Mouse (Mus musculus): Measurements from ENCODE around the gene Krtap19-2. TPM values are rescaled to one million over a fixed set of nuclear protein-coding genes. Genes with fewer than 3 reads are reported as not detected.

The Krtap19-2 gene
- polyA plus RNA-seq, 1 experiment = not detected

DNA sequence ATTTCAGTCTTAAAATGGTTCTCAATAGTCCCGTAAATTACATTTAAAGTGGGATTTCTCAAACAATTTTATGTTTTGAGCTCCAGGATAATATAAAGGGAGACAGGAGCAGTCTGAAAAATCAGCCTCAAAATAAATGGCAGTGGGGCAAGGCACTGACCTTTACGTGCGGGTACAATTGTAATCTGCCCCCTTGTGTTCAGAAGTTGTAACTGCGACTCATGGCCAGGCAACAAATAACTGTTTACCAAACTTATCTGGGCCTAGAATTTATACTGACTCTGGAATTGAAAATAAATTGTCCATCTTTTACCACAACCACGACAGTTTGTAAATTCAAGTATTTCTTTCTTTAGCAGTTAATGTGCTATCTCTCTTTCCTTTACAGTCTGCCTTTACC lies 22.6 kb downstream of the Krtap19-2 start:
- Histone ChIP-seq H3K27ac (ENCODE audit: insufficient read depth, low read depth, low read length) (no peak overlapping the region), H3K27me3 (ENCODE audit: control insufficient read depth, insufficient read depth, low read length) (no peaks in the 10 kb centered on the region), H3K36me3 (ENCODE audit: control insufficient read depth, insufficient read depth, low read length) (no peaks in the 10 kb centered on the region), H3K4me1 (ENCODE audit: control insufficient read depth, insufficient read depth, insufficient read length, low read length) (no peaks in the 10 kb centered on the region), H3K4me3 (ENCODE audit: low read depth, low read length) (no peak overlapping the region)
- WGBS = 12% methylated on average over 5 of the region's 5 CpGs
- TF ChIP-seq POLR2A (IDR thresholded peaks at IDR 0.05; ENCODE audit: low read depth, low read length) (no peak), CTCF (IDR thresholded peaks at IDR 0.05; ENCODE audit: extremely low read depth, insufficient read length, insufficient replicate concordance, low read depth, low read length) (peak; percentile 36; the same call in 1 of the 2 replicates)

- no peaks in the 10 kb centered on the region for H3K36me3 ChIP-seq (ENCODE audit: control insufficient read depth, insufficient read depth, low read length)
- H3K27me3 ChIP-seq (ENCODE audit: control insufficient read depth, insufficient read depth, low read length) = no peaks in the 10 kb centered on the region
- no peak overlapping the region for H3K27ac ChIP-seq (ENCODE audit: insufficient read depth, low read depth, low read length)
- no peaks in the 10 kb centered on the region for H3K4me1 ChIP-seq (ENCODE audit: control insufficient read depth, insufficient read depth, insufficient read length, low read length)
- H3K4me3 ChIP-seq (ENCODE audit: low read depth, low read length) = no peak overlapping the region
- TF ChIP-seq POLR2A (IDR thresholded peaks at IDR 0.05; ENCODE audit: low read depth, low read length) (no peak), CTCF (IDR thresholded peaks at IDR 0.05; ENCODE audit: extremely low read depth, insufficient read length, insufficient replicate concordance, low read depth, low read length) (no peak)
- 72% methylated on average over 4 of the region's 4 CpGs for WGBS
Observed at GRCm38 (mm10) chr16:88848558-88848957, 25.5 kb downstream of the Krtap19-2 start.

DNA sequence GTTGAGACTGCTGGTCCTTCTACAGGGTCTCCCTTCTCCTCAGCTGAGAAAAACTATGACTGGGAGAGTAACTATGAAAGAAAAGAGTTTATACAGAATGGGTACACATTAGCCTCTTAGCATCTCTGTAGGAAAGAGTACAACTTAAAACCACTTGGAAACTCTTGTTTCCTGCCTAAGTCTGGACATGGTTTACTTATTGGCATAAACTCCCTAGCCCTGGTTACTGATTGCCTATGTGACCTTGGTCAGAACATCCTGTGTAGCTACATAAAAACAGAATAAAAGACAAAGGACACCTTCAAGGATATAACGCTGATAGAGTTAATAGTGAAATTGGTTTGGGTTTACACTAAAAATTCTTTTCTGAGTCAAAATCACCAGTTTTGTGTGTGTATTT lies 26.7 kb downstream of the Krtap19-2 start:
- no peaks in the 10 kb centered on the region for H3K36me3 ChIP-seq (ENCODE audit: control insufficient read depth, insufficient read depth, low read length)
- WGBS = 82% methylated on average over 1 of the region's 1 CpGs
- TF ChIP-seq CTCF (IDR thresholded peaks at IDR 0.05; ENCODE audit: extremely low read depth, insufficient read length, insufficient replicate concordance, low read depth, low read length) (no peak), POLR2A (IDR thresholded peaks at IDR 0.05; ENCODE audit: low read depth, low read length) (no peak)
- no peak overlapping the region for H3K27ac ChIP-seq (ENCODE audit: insufficient read depth, low read depth, low read length)
- H3K4me3 ChIP-seq (ENCODE audit: low read depth, low read length) = no peak overlapping the region
- no peaks in the 10 kb centered on the region for H3K27me3 ChIP-seq (ENCODE audit: control insufficient read depth, insufficient read depth, low read length)
- H3K4me1 ChIP-seq (ENCODE audit: control insufficient read depth, insufficient read depth, insufficient read length, low read length) = no peaks in the 10 kb centered on the region

- H3K4me3 ChIP-seq (ENCODE audit: low read depth, low read length) = no peak overlapping the region
- no peaks in the 10 kb centered on the region for H3K36me3 ChIP-seq (ENCODE audit: control insufficient read depth, insufficient read depth, low read length)
- 83% methylated on average over 3 of the region's 3 CpGs for WGBS
- TF ChIP-seq POLR2A (IDR thresholded peaks at IDR 0.05; ENCODE audit: low read depth, low read length) = no peak
- TF ChIP-seq CTCF (IDR thresholded peaks at IDR 0.05; ENCODE audit: extremely low read depth, insufficient read length, insufficient replicate concordance, low read depth, low read length) = no peak
- no peak overlapping the region for H3K27ac ChIP-seq (ENCODE audit: insufficient read depth, low read depth, low read length)
- H3K27me3 ChIP-seq (ENCODE audit: control insufficient read depth, insufficient read depth, low read length) = no peaks in the 10 kb centered on the region
- H3K4me1 ChIP-seq (ENCODE audit: control insufficient read depth, insufficient read depth, insufficient read length, low read length) = no peaks in the 10 kb centered on the region
Observed at GRCm38 (mm10) chr16:88826978-88827377, 47.1 kb downstream of the Krtap19-2 start.

DNA sequence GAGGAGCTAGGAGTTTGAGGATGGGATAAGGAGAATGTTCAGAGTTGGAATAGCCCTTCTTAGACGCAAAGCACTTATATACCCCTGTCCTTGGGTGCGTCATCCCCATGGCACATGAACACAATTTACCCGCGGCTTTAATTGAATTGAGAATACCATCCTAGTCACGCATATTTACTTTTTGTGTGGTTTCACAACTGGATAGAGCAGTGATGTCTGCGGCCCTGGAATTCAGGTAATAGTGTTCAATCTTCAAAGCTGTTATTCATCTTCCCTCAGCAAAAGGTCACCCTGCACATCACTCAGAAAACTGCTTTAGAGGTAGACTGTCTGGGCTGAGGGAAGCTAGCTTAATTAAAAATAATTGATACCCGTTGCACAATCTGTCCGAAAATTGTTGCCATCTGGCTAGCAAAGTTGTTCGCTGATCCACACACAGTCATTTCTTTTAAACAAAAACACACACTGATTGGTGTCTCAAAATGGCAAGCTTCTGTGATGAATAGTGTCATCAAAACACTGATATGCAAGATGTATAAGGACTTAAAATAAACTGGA lies 47.9 kb downstream of the Krtap19-2 start, which contains the start of gene Krtap14:
Krtap14 (minus strand) TSS at position 51 of the 558 bp plus-strand sequence.
- H3K36me3 ChIP-seq (ENCODE audit: control insufficient read depth, insufficient read depth, low read length) = no peaks in the 10 kb centered on the region
- 89% methylated on average over 9 of the region's 9 CpGs for WGBS
- no peak within 1 kb of the TSS for H3K27ac ChIP-seq (ENCODE audit: insufficient read depth, low read depth, low read length)
- H3K4me3 ChIP-seq (ENCODE audit: low read depth, low read length) = no peak within 1 kb of the TSS
- no peaks in the 10 kb centered on the region for H3K4me1 ChIP-seq (ENCODE audit: control insufficient read depth, insufficient read depth, insufficient read length, low read length)
- no peak for TF ChIP-seq POLR2A (IDR thresholded peaks at IDR 0.05; ENCODE audit: low read depth, low read length)
- TF ChIP-seq CTCF (IDR thresholded peaks at IDR 0.05; ENCODE audit: extremely low read depth, insufficient read length, insufficient replicate concordance, low read depth, low read length) = no peak
- H3K27me3 ChIP-seq (ENCODE audit: control insufficient read depth, insufficient read depth, low read length) = no peaks in the 10 kb centered on the region

GRCm38 (mm10) chr16:88823736-88824135 lies 50.3 kb downstream of the Krtap19-2 start:
- WGBS = 77% methylated on average over 3 of the region's 3 CpGs
- H3K27me3 ChIP-seq (ENCODE audit: control insufficient read depth, insufficient read depth, low read length) = no peaks in the 10 kb centered on the region
- H3K4me3 ChIP-seq (ENCODE audit: low read depth, low read length) = no peak overlapping the region

More at GRCm38 (mm10) chr16:88823736-88824135, 50.3 kb downstream of the Krtap19-2 start:
- TF ChIP-seq CTCF (IDR thresholded peaks at IDR 0.05; ENCODE audit: extremely low read depth, insufficient read length, insufficient replicate concordance, low read depth, low read length) = no peak
- no peak for TF ChIP-seq POLR2A (IDR thresholded peaks at IDR 0.05; ENCODE audit: low read depth, low read length)
- Histone ChIP-seq H3K36me3 (ENCODE audit: control insufficient read depth, insufficient read depth, low read length) (no peaks in the 10 kb centered on the region), H3K4me1 (ENCODE audit: control insufficient read depth, insufficient read depth, insufficient read length, low read length) (no peaks in the 10 kb centered on the region), H3K27ac (ENCODE audit: insufficient read depth, low read depth, low read length) (no peak overlapping the region)

Other genes with a start within 250 kb of the Krtap19-2 start
- gene 2310079G19Rik, start 246.6 kb downstream of the Krtap19-2 start, polyA plus RNA-seq (2012; rRNA removed) = not detected in 2 replicates
- not detected in 2 replicates for gene Krtap26-1, start 226.5 kb downstream of the Krtap19-2 start, polyA plus RNA-seq (2012; rRNA removed)
- gene Krtap27-1, start 202.6 kb downstream of the Krtap19-2 start, polyA plus RNA-seq (2012; rRNA removed) = not detected in 2 replicates
- gene 2310061N02Rik, start 166.3 kb downstream of the Krtap19-2 start, polyA plus RNA-seq (2012; rRNA removed) = not detected in 2 replicates
- not detected in 2 replicates for gene Krtap13-1, start 145.4 kb downstream of the Krtap19-2 start, polyA plus RNA-seq (2012; rRNA removed)
- gene Krtap13, start 122.6 kb downstream of the Krtap19-2 start, polyA plus RNA-seq (2012; rRNA removed) = not detected in 2 replicates
- not detected in 2 replicates for gene 2310034C09Rik, start 115.4 kb downstream of the Krtap19-2 start, polyA plus RNA-seq (2012; rRNA removed)
- gene 2310057N15Rik, start 100.1 kb downstream of the Krtap19-2 start, polyA plus RNA-seq (2012; rRNA removed) = not detected in 2 replicates
- gene Gm5965, start 96.4 kb downstream of the Krtap19-2 start, polyA plus RNA-seq (2012; rRNA removed) = not detected in 2 replicates
- not detected in 2 replicates for gene Gm20741, start 62.0 kb downstream of the Krtap19-2 start, polyA plus RNA-seq (2012; rRNA removed)
- gene Krtap15, start 54.1 kb downstream of the Krtap19-2 start, polyA plus RNA-seq (2012; rRNA removed) = not detected in 2 replicates
- gene Krtap14, start 48.1 kb downstream of the Krtap19-2 start, polyA plus RNA-seq (2012; rRNA removed) = not detected in 2 replicates
- gene Krtap19-1, start 4.9 kb downstream of the Krtap19-2 start, polyA plus RNA-seq (2012; rRNA removed) = not detected in 2 replicates
- not detected in 2 replicates for gene Krtap19-3, start 3.8 kb upstream of the Krtap19-2 start, polyA plus RNA-seq (2012; rRNA removed)
- gene Krtap19-4, start 10.8 kb upstream of the Krtap19-2 start, polyA plus RNA-seq (2012; rRNA removed) = not detected in 2 replicates
- gene Krtap19-5, start 22.2 kb upstream of the Krtap19-2 start, polyA plus RNA-seq (2012; rRNA removed) = not detected in 2 replicates
- not detected in 2 replicates for gene Krtap19-9b, start 58.0 kb upstream of the Krtap19-2 start, polyA plus RNA-seq (2012; rRNA removed)
- not detected in 2 replicates for gene Krtap16-3, start 88.6 kb upstream of the Krtap19-2 start, polyA plus RNA-seq (2012; rRNA removed)
- not detected in 2 replicates for gene Krtap22-2, start 136.5 kb upstream of the Krtap19-2 start, polyA plus RNA-seq (2012; rRNA removed)
- not detected in 2 replicates for gene Gm10229, start 141.0 kb upstream of the Krtap19-2 start, polyA plus RNA-seq (2012; rRNA removed)
- not detected in 2 replicates for gene Krtap6-1, start 157.4 kb upstream of the Krtap19-2 start, polyA plus RNA-seq (2012; rRNA removed)
- not detected in 2 replicates for gene Gm10228, start 167.2 kb upstream of the Krtap19-2 start, polyA plus RNA-seq (2012; rRNA removed)
- not detected in 2 replicates for gene Krtap6-5, start 173.6 kb upstream of the Krtap19-2 start, polyA plus RNA-seq (2012; rRNA removed)
- gene 1110025L11Rik, start 189.7 kb upstream of the Krtap19-2 start, polyA plus RNA-seq (2012; rRNA removed) = not detected in 2 replicates
- not detected in 2 replicates for gene Krtap6-3, start 209.7 kb upstream of the Krtap19-2 start, polyA plus RNA-seq (2012; rRNA removed)